Mouse (Mus musculus) MEL (cell line): Measurements from ENCODE around the gene Hps1. TPM values are rescaled to one million over a fixed set of nuclear protein-coding genes. Genes with fewer than 3 reads are reported as not detected.

Experiments
- DNase-seq: peaks from one replicate; pipeline ENCODE4 v3.0.0; 2011; ENCODE audit warnings: low read depth, low spot score
- H3K27ac ChIP-seq: 2 replicates; pipeline ENCODE4 v1.5.1; 2012; ENCODE audit warnings: low read depth, mild to moderate bottlenecking, control low read depth, low read length, moderate library complexity; ENCODE audit not compliant: control insufficient read depth
- H3K27me3 ChIP-seq, 2 experiments: fragments of 150-350 bp in 1 of 2; sonication (generic) in 1 of 2; 2 replicates each; pipeline ENCODE4 v1.6.1; 2012; ENCODE audit warnings: low read length in 2 of 2, mild to moderate bottlenecking in 2 of 2, improper control_type of control experiment in 1 of 2, moderate library complexity in 1 of 2; ENCODE audit not compliant: insufficient read depth in 2 of 2, control insufficient read depth in 1 of 2
- H3K36me3 ChIP-seq, 2 experiments: 2 replicates each; pipeline ENCODE4 v1.6.1; 2012 to 2014; ENCODE audit warnings: low read length in 2 of 2, improper control_type of control experiment in 1 of 2, inconsistent platforms in 1 of 2, mild to moderate bottlenecking in 1 of 2; ENCODE audit not compliant: insufficient read depth in 2 of 2, control insufficient read depth in 1 of 2
- H3K4me1 ChIP-seq, 2 experiments: fragments of 150-350 bp in 1 of 2; sonication (generic) in 1 of 2; 2 replicates each; pipeline ENCODE4 v1.6.1; 2012; ENCODE audit warnings: low read length in 2 of 2, improper control_type of control experiment in 1 of 2, mild to moderate bottlenecking in 1 of 2; ENCODE audit not compliant: insufficient read depth in 2 of 2, control insufficient read depth in 1 of 2
- H3K4me3 ChIP-seq, 2 experiments: fragments of 150-350 bp in 1 of 2; sonication (generic) in 1 of 2; 2 replicates each; pipeline ENCODE4 v1.5.1; 2012; ENCODE audit warnings: low read depth in 2 of 2, low read length in 2 of 2, mild to moderate bottlenecking in 2 of 2, moderate library complexity in 2 of 2, control low read depth in 1 of 2, improper control_type of control experiment in 1 of 2; ENCODE audit not compliant: control insufficient read depth in 1 of 2, insufficient read depth in 1 of 2
- H3K79me2 ChIP-seq: 2 replicates; pipeline ENCODE4 v1.6.1; 2012; ENCODE audit warnings: mild to moderate bottlenecking, low read length, moderate library complexity; ENCODE audit not compliant: control insufficient read depth, poor library complexity, insufficient read depth
- H3K9ac ChIP-seq: 2 replicates; pipeline ENCODE4 v1.6.1; 2012; ENCODE audit warnings: low read depth, mild to moderate bottlenecking, control low read depth, low read length, moderate library complexity; ENCODE audit not compliant: control insufficient read depth, poor library complexity, severe bottlenecking
- H3K9me3 ChIP-seq: fragments of 150-350 bp; sonication (generic); replicated peaks from 2 replicates; pipeline ENCODE4 v1.6.1; 2012; ENCODE audit warnings: mild to moderate bottlenecking, low read length, improper control_type of control experiment, moderate library complexity; ENCODE audit not compliant: insufficient read depth
- BHLHE40 ChIP-seq: IDR thresholded peaks from 2 replicates; pipeline ENCODE4 v1.6.1; 2012; ENCODE audit warnings: low read depth, mild to moderate bottlenecking, inconsistent platforms, low read length, improper control_type of control experiment, borderline replicate concordance
- CHD1 ChIP-seq: IDR thresholded peaks from 2 replicates; pipeline ENCODE4 v1.6.1; 2012; ENCODE audit warnings: low read depth, mild to moderate bottlenecking, inconsistent platforms, low read length, improper control_type of control experiment
- CHD2 ChIP-seq: IDR thresholded peaks from 2 replicates; pipeline ENCODE4 v1.6.1; 2011; ENCODE audit warnings: low read length, improper control_type of control experiment
- CTCF ChIP-seq, 3 experiments: IDR thresholded peaks in 2 of 3; conservative IDR thresholded peaks in 1 of 3; 2 replicates each; pipeline ENCODE4 v1.5.1; 2011 to 2012; ENCODE audit warnings: low read length in 3 of 3, low read depth in 2 of 3, mild to moderate bottlenecking in 2 of 3, improper control_type of control experiment in 1 of 3, inconsistent platforms in 1 of 3, mixed read lengths in 1 of 3, moderate library complexity in 1 of 3; ENCODE audit not compliant: control insufficient read depth in 1 of 3, insufficient read depth in 1 of 3, poor library complexity in 1 of 3, severe bottlenecking in 1 of 3
- E2F4 ChIP-seq: IDR thresholded peaks from 2 replicates; pipeline ENCODE4 v1.6.1; 2011; ENCODE audit warnings: low read depth, low read length, improper control_type of control experiment, borderline replicate concordance
- ELF1 ChIP-seq: IDR thresholded peaks from 2 replicates; pipeline ENCODE4 v1.6.1; 2014; ENCODE audit warnings: low read depth, mild to moderate bottlenecking, inconsistent platforms, low read length, improper control_type of control experiment, moderate library complexity
- EP300 ChIP-seq, 2 experiments: IDR thresholded peaks; 2 replicates each; pipeline ENCODE4 v1.6.1; 2011; ENCODE audit warnings: improper control_type of control experiment in 2 of 2, low read length in 2 of 2, low read depth in 1 of 2, mild to moderate bottlenecking in 1 of 2
- ETS1 ChIP-seq: IDR thresholded peaks from 2 replicates; pipeline ENCODE4 v1.6.1; 2012; ENCODE audit warnings: low read depth, mild to moderate bottlenecking, inconsistent platforms, low read length, improper control_type of control experiment, moderate library complexity
- GABPA ChIP-seq: IDR thresholded peaks from 2 replicates; pipeline ENCODE4 v1.6.1; 2012; ENCODE audit warnings: low read depth, mild to moderate bottlenecking, inconsistent platforms, low read length, improper control_type of control experiment, moderate library complexity
- GATA1 ChIP-seq: IDR thresholded peaks from 2 replicates; pipeline ENCODE4 v1.6.1; 2011; ENCODE audit warnings: low read depth, low read length, improper control_type of control experiment
- HCFC1 ChIP-seq: IDR thresholded peaks from 2 replicates; pipeline ENCODE4 v1.6.1; 2012; ENCODE audit warnings: low read depth, mild to moderate bottlenecking, inconsistent platforms, low read length, improper control_type of control experiment, moderate library complexity
- JUND ChIP-seq: IDR thresholded peaks from 2 replicates; pipeline ENCODE4 v1.6.1; 2011; ENCODE audit warnings: low read depth, mild to moderate bottlenecking, improper control_type of control experiment, low read length
- KAT2A ChIP-seq: conservative IDR thresholded peaks from 2 replicates; pipeline ENCODE4 v1.6.1; 2012; ENCODE audit warnings: low read depth, low read length, improper control_type of control experiment, inconsistent platforms
- MAFK ChIP-seq: IDR thresholded peaks from 2 replicates; pipeline ENCODE4 v1.6.1; 2011; ENCODE audit warnings: low read depth, mild to moderate bottlenecking, low read length, improper control_type of control experiment, borderline replicate concordance
- MAX ChIP-seq: IDR thresholded peaks from 2 replicates; pipeline ENCODE4 v1.6.1; 2011; ENCODE audit warnings: low read length, improper control_type of control experiment
- MAZ ChIP-seq: IDR thresholded peaks from 2 replicates; pipeline ENCODE4 v1.6.1; 2012; ENCODE audit warnings: low read depth, mild to moderate bottlenecking, inconsistent platforms, low read length, improper control_type of control experiment
- MEF2A ChIP-seq: IDR thresholded peaks from 2 replicates; pipeline ENCODE4 v1.6.1; 2014; ENCODE audit warnings: low read depth, mild to moderate bottlenecking, inconsistent platforms, low read length, improper control_type of control experiment; ENCODE audit not compliant: poor library complexity, insufficient replicate concordance, severe bottlenecking; ENCODE audit errors: extremely low read depth
- MXI1 ChIP-seq: IDR thresholded peaks from 2 replicates; pipeline ENCODE4 v1.6.1; 2011; ENCODE audit warnings: mild to moderate bottlenecking, low read depth, low read length, improper control_type of control experiment
- MYB ChIP-seq: IDR thresholded peaks from 2 replicates; pipeline ENCODE4 v1.6.1; 2011; ENCODE audit warnings: mild to moderate bottlenecking, low read depth, low read length, improper control_type of control experiment
- MYC ChIP-seq: IDR thresholded peaks from 2 replicates; pipeline ENCODE4 v1.6.1; 2011; ENCODE audit warnings: low read depth, mild to moderate bottlenecking, low read length, improper control_type of control experiment, moderate library complexity
- NELFE ChIP-seq: IDR thresholded peaks from 2 replicates; pipeline ENCODE4 v1.6.1; 2011; ENCODE audit warnings: low read depth, low read length, improper control_type of control experiment
- NRF1 ChIP-seq: IDR thresholded peaks from 2 replicates; pipeline ENCODE4 v1.6.1; 2014; ENCODE audit warnings: low read depth, mild to moderate bottlenecking, inconsistent platforms, low read length, improper control_type of control experiment, moderate library complexity; ENCODE audit not compliant: poor library complexity, insufficient read depth, severe bottlenecking
- POLR2AphosphoS2 ChIP-seq: IDR thresholded peaks from 2 replicates; pipeline ENCODE4 v1.6.1; 2011; ENCODE audit warnings: low read length, improper control_type of control experiment
- POLR2AphosphoS5 ChIP-seq: IDR thresholded peaks from 2 replicates; pipeline ENCODE4 v1.6.1; 2012; ENCODE audit warnings: low read depth, borderline replicate concordance, mild to moderate bottlenecking, inconsistent platforms, low read length, moderate library complexity, mixed read lengths
- RAD21 ChIP-seq: IDR thresholded peaks from 2 replicates; pipeline ENCODE4 v1.6.1; 2011; ENCODE audit warnings: mild to moderate bottlenecking, low read depth, low read length, improper control_type of control experiment
- SIN3A ChIP-seq: IDR thresholded peaks from 2 replicates; pipeline ENCODE4 v1.6.1; 2012; ENCODE audit warnings: low read length, improper control_type of control experiment, inconsistent platforms
- SMC3 ChIP-seq: IDR thresholded peaks from 2 replicates; pipeline ENCODE4 v1.6.1; 2011; ENCODE audit warnings: low read depth, low read length, improper control_type of control experiment
- TAL1 ChIP-seq: IDR thresholded peaks from 2 replicates; pipeline ENCODE4 v1.6.1; 2012; ENCODE audit warnings: mild to moderate bottlenecking, inconsistent platforms, low read length, moderate library complexity, mixed read lengths
- TBP ChIP-seq: IDR thresholded peaks from 2 replicates; pipeline ENCODE4 v1.8.0; 2011; ENCODE audit warnings: low read depth, low read length, improper control_type of control experiment
- TCF12 ChIP-seq: IDR thresholded peaks from 2 replicates; pipeline ENCODE4 v1.6.1; 2014; ENCODE audit warnings: low read depth, mild to moderate bottlenecking, inconsistent platforms, low read length, improper control_type of control experiment, moderate library complexity
- USF2 ChIP-seq, 2 experiments: IDR thresholded peaks; 2 replicates each; pipeline ENCODE4 v1.6.1; 2011 to 2012; ENCODE audit warnings: improper control_type of control experiment in 2 of 2, low read length in 2 of 2, borderline replicate concordance in 1 of 2, inconsistent platforms in 1 of 2, low read depth in 1 of 2, mild to moderate bottlenecking in 1 of 2; ENCODE audit not compliant: insufficient read depth in 1 of 2
- ZC3H11A ChIP-seq: IDR thresholded peaks from 2 replicates; pipeline ENCODE4 v1.6.1; 2012; ENCODE audit warnings: low read depth, mild to moderate bottlenecking, inconsistent platforms, low read length, improper control_type of control experiment
- ZKSCAN1 ChIP-seq: IDR thresholded peaks from 2 replicates; pipeline ENCODE4 v1.6.1; 2012; ENCODE audit warnings: low read depth, mild to moderate bottlenecking, inconsistent platforms, low read length, improper control_type of control experiment, moderate library complexity
- ZMIZ1 ChIP-seq: IDR thresholded peaks from 2 replicates; pipeline ENCODE4 v1.6.1; 2012; ENCODE audit warnings: low read depth, mild to moderate bottlenecking, inconsistent platforms, low read length, improper control_type of control experiment, moderate library complexity
- ZNF384 ChIP-seq: IDR thresholded peaks from 2 replicates; pipeline ENCODE4 v1.6.1; 2012; ENCODE audit warnings: low read depth, mild to moderate bottlenecking, inconsistent platforms, low read length, improper control_type of control experiment
- polyA plus RNA-seq, 2 experiments: library from polyadenylated mRNA; stranded (reverse) in 1 of 2; unstranded in 1 of 2; fragments of >175 nt in 1 of 2; fragments of >200 nt in 1 of 2; gene quantifications; 2 replicates each; pipeline versions ENCODE4 v1.2.1 to v1.2.4; 2012; ENCODE audit warnings: low replicate concordance in 2 of 2, low read depth in 1 of 2; ENCODE audit not compliant: insufficient read length in 2 of 2, insufficient read depth in 1 of 2, missing spikeins in 1 of 2
- total RNA-seq: library from RNA; depleted of rRNA; stranded (reverse); fragments of 300-350 nt; gene quantifications from 2 replicates; pipeline ENCODE4 v1.2.3, GENCODE M21; 2012

The Hps1 gene
- total and polyA plus RNA-seq, 3 experiments: 22.6 to 43.3 TPM; not detected in 1

- Histone ChIP-seq H3K4me1 (peaks cover 8 to 16% of the 10 kb centered on the region in 2 experiments), H3K4me3 (peak overlapping the region; percentile 72 to 96), H3K79me2 (peaks cover 5% of the 10 kb centered on the region; the same call in 1 of the 2 replicates), H3K27ac (peak overlapping the region; percentile 88), H3K27me3 (no peaks in the 10 kb centered on the region), H3K9ac (peak overlapping the region; percentile 81), H3K36me3 (peaks cover 0 to 12% of the 10 kb centered on the region in 2 experiments; a peak in 2 of 4 replicates), H3K9me3 (no peaks in the 10 kb centered on the region)
- peak; percentile 96 for DNase-seq
- 0 out of 2 replicates have a peak, but pooled peaks have one; percentile 10 for TF ChIP-seq MYC
- no peak for TF ChIP-seq RAD21
- TF ChIP-seq TBP: no peak
- no peak for TF ChIP-seq CHD1
- TF ChIP-seq POLR2AphosphoS2: no peak
- TF ChIP-seq NELFE: no peak; the same call in none of the 2 replicates
- no peak for TF ChIP-seq E2F4
- 0 out of 2 replicates have a peak, but pooled peaks have one; percentile 8 for TF ChIP-seq NRF1
- TF ChIP-seq ZNF384: peak; percentile 56; the same call in 1 of the 2 replicates
- 0 out of 4 replicates have a peak, but pooled peaks of 1 of the 2 experiments have one; percentile 3 for TF ChIP-seq EP300 (IDR thresholded peaks at IDR 0.05; ENCODE audit: low read depth in 1 of 2, low read length in 2 of 2)
- no peak for TF ChIP-seq USF2 (IDR thresholded peaks at IDR 0.05; ENCODE audit: borderline replicate concordance in 1 of 2, insufficient read depth in 1 of 2, low read depth in 1 of 2, low read length in 2 of 2)
- TF ChIP-seq CTCF (IDR thresholded peaks at IDR 0.05 in 2 of 3, conservative IDR thresholded peaks at IDR 0.05 in 1 of 3; ENCODE audit: control insufficient read depth in 1 of 3, insufficient read depth in 1 of 3, low read depth in 2 of 3, low read length in 3 of 3, poor library complexity in 1 of 3, severe bottlenecking in 1 of 3): no peak
- TF ChIP-seq MYB: no peak
- no peak; the same call in 1 of the 2 replicates for TF ChIP-seq SIN3A
- TF ChIP-seq HCFC1: peak; percentile 11; the same call in 1 of the 2 replicates
- TF ChIP-seq ZMIZ1: no peak
- TF ChIP-seq MXI1: no peak; the same call in 1 of the 2 replicates
- TF ChIP-seq TCF12: no peak
- TF ChIP-seq GATA1: no peak
- peak; percentile 39; the same call in 1 of the 2 replicates for TF ChIP-seq MAX
- TF ChIP-seq MAZ: peak; percentile 92
- TF ChIP-seq ZC3H11A: no peak
- no peak for TF ChIP-seq JUND
- TF ChIP-seq POLR2AphosphoS5: no peak
- no peak for TF ChIP-seq GABPA
- TF ChIP-seq MAFK: no peak
- TF ChIP-seq KAT2A: no peak
- TF ChIP-seq MEF2A: no peak
- TF ChIP-seq TAL1: peak; percentile 14; the same call in 1 of the 2 replicates
- TF ChIP-seq CHD2: no peak
- peak; percentile 50 for TF ChIP-seq ETS1
- TF ChIP-seq ZKSCAN1: no peak
- no peak for TF ChIP-seq SMC3
- TF ChIP-seq BHLHE40: no peak
- 0 out of 2 replicates have a peak, but pooled peaks have one; percentile 23 for TF ChIP-seq ELF1
Measured at GRCm38 (mm10) chr19:42753141-42753917, 26.4 kb downstream of the Hps1 start.
